In the genomic region with DNA sequence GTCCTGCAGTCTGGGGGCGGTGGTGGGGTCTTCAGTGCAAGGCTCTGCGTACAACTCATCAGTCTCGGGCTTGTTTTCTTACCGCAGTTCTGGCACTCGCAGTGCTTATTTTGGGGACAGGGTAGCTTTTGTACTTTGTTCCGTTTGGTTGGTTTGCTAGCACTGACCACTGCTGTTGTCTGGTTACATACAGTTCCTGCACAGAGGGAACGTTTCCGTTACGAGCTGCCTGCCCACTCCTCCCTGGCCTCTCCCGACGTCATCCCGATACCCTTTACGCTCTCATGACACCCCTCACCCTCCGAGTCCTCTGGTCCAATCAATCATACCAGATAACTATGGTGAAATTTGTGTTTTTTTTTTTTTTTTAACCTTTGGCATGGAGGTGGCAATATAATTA, we compare ENCODE assay signal across 15 mouse cellular contexts. TPM values are rescaled to one million over a fixed set of nuclear protein-coding genes. Genes with fewer than 3 reads are reported as not detected.
DNase-seq lines count a peak whose midpoint lies in the region; ATAC-seq lines count a peak whose summit lies in the region.
"Had no signal": no experiment of that assay in that cellular context is flagged by ENCODE, and none has a peak within 500 bp of the region (broad histone marks: within the 10 kb centered on the region; RNA-seq: fewer than 3 reads in every experiment).

No protein-coding gene starts in this region.

- H3K9ac ChIP-seq in heart, embryonic 12.5 days: no peak overlapping the region; the same call in 1 of the 2 replicates
- H3K9ac ChIP-seq in heart, embryonic 11.5 days (ENCODE audit: low read depth, low read length): no peak overlapping the region
- no peak overlapping the region for H3K9ac ChIP-seq in midbrain, embryonic 14.5 days (replicated peaks; ENCODE audit: low read length)
- H3K9ac ChIP-seq: hindbrain, embryonic 12.5 days; neural tube, embryonic 12.5 days had no signal

- 72% methylated on average over 14 of the region's 14 CpGs for WGBS in heart, embryonic 12.5 days
- 69% methylated on average over 14 of the region's 14 CpGs for WGBS in heart, embryonic 11.5 days (ENCODE audit: insufficient replicate concordance)
- WGBS in midbrain, embryonic 14.5 days: 93% methylated on average over 14 of the region's 14 CpGs

- DNase-seq in adrenal gland, postnatal 36 days: peak; percentile 49 to 56
- DNase-seq in kidney, adult 11 months: peak; percentile 59
- DNase-seq in kidney, postnatal 14 days: peak; percentile 72
- DNase-seq in left cerebral cortex, adult 18-20 months (ENCODE audit: low spot score in 2 of 2): no peak
- no peak for DNase-seq in layer of hippocampus, adult 8-10 months (ENCODE audit: low spot score in 2 of 2)
- no peak for DNase-seq in midbrain, embryonic 14.5 days
- DNase-seq: cerebellum, postnatal 25 days; lung, postnatal 36 days; thymus, postnatal 25 days had no signal

- ATAC-seq in heart, embryonic 12.5 days (ENCODE audit: insufficient number of reproducible peaks, low FRiP score): no peak
- ATAC-seq in heart, embryonic 11.5 days (replicated peaks; ENCODE audit: insufficient number of reproducible peaks, low FRiP score, low TSS enrichment): no peak
- no peak for ATAC-seq in midbrain, embryonic 14.5 days (ENCODE audit: low FRiP score, low TSS enrichment)
- ATAC-seq: intestine, embryonic 16.5 days; midbrain, embryonic 16.5 days had no signal

- H3K27me3 ChIP-seq in heart, embryonic 12.5 days (replicated peaks): no peaks in the 10 kb centered on the region
- H3K27me3 ChIP-seq in heart, embryonic 11.5 days (ENCODE audit: control insufficient read depth, insufficient read depth, low read length): no peaks in the 10 kb centered on the region
- H3K27me3 ChIP-seq in midbrain, embryonic 14.5 days (ENCODE audit: control insufficient read depth, insufficient read depth, low read length): no peaks in the 10 kb centered on the region
- H3K27me3 ChIP-seq: hindbrain, embryonic 12.5 days; neural tube, embryonic 12.5 days had no signal

- H3K4me2 ChIP-seq in heart, embryonic 12.5 days: peak overlapping the region; percentile 3; the same call in 1 of the 2 replicates
- no peak overlapping the region for H3K4me2 ChIP-seq in heart, embryonic 11.5 days
- no peak overlapping the region for H3K4me2 ChIP-seq in midbrain, embryonic 14.5 days (ENCODE audit: low read length)
- H3K4me2 ChIP-seq: hindbrain, embryonic 12.5 days; neural tube, embryonic 12.5 days had no signal

- peaks cover 31% of the 10 kb centered on the region for H3K4me1 ChIP-seq in heart, embryonic 12.5 days (replicated peaks)
- peaks cover 12% of the 10 kb centered on the region for H3K4me1 ChIP-seq in heart, embryonic 11.5 days (ENCODE audit: control insufficient read depth, insufficient read depth, low read length)
- H3K4me1 ChIP-seq in midbrain, embryonic 14.5 days (ENCODE audit: control insufficient read depth, insufficient read depth, low read length): peaks cover 14% of the 10 kb centered on the region; the same call in 1 of the 2 replicates

- H3K4me3 ChIP-seq in heart, embryonic 12.5 days: peak overlapping the region; percentile 4; the same call in 1 of the 2 replicates
- H3K4me3 ChIP-seq in heart, embryonic 11.5 days (ENCODE audit: low read depth, low read length): no peak overlapping the region
- H3K4me3 ChIP-seq in midbrain, embryonic 14.5 days (replicated peaks; ENCODE audit: low read depth, low read length): no peak overlapping the region
- H3K4me3 ChIP-seq: hindbrain, embryonic 12.5 days; neural tube, embryonic 12.5 days had no signal

- H3K27ac ChIP-seq in heart, embryonic 12.5 days (ENCODE audit: poor library complexity, severe bottlenecking): no peak overlapping the region
- no peak overlapping the region for H3K27ac ChIP-seq in heart, embryonic 11.5 days (ENCODE audit: low read depth, low read length)
- H3K27ac ChIP-seq in midbrain, embryonic 14.5 days (replicated peaks; ENCODE audit: low read depth, low read length): no peak overlapping the region
- H3K27ac ChIP-seq: hindbrain, embryonic 12.5 days; neural tube, embryonic 12.5 days had no signal

- H3K9me3 ChIP-seq in heart, embryonic 12.5 days (replicated peaks): no peaks in the 10 kb centered on the region
- H3K9me3 ChIP-seq in heart, embryonic 11.5 days (replicated peaks; ENCODE audit: control insufficient read depth, low read length): no peaks in the 10 kb centered on the region
- H3K9me3 ChIP-seq in midbrain, embryonic 14.5 days (ENCODE audit: control insufficient read depth, low read length): no peaks in the 10 kb centered on the region
- H3K9me3 ChIP-seq: hindbrain, embryonic 12.5 days; neural tube, embryonic 12.5 days had no signal

- peaks cover 19% of the 10 kb centered on the region for H3K36me3 ChIP-seq in heart, embryonic 12.5 days
- no peaks in the 10 kb centered on the region; the same call in 1 of the 2 replicates for H3K36me3 ChIP-seq in heart, embryonic 11.5 days (ENCODE audit: control insufficient read depth, insufficient read depth, low read length)
- H3K36me3 ChIP-seq in midbrain, embryonic 14.5 days (ENCODE audit: control insufficient read depth, insufficient read depth, low read length): peaks cover 16% of the 10 kb centered on the region

RNA-seq across cellular contexts. Expression of a gene that starts 2.6 kb away (rescaled TPM):
- polyA plus RNA-seq in heart, embryonic 12.5 days (2016; fragmentation: Nextera tagmentation; extraction: Ambion mirVana): 53.4 and 55.6 TPM in 2 replicates
- polyA plus RNA-seq in heart, embryonic 11.5 days (2014; fragmentation: Nextera tagmentation; extraction: Ambion mirVana): 41.5 and 45.9 TPM in 2 replicates
- 100 to 1,000 TPM; 131 to 170 TPM for total RNA-seq in adrenal gland, postnatal 36 days (2021)
- total RNA-seq in left cerebral cortex, adult 18-20 months (2021): 10 to 100 TPM; 34.9 to 37.9 TPM
- 10 to 100 TPM; 40.2 to 43.3 (median 41.6) TPM for total RNA-seq in layer of hippocampus, adult 8-10 months (2022)
- polyA plus RNA-seq in midbrain, embryonic 14.5 days (2014; fragmentation: Nextera tagmentation; extraction: Ambion mirVana): 27.5 and 33.8 TPM in 2 replicates

RNA-seq across cellular contexts. Expression of a gene that starts 28.3 kb away (rescaled TPM):
- polyA plus RNA-seq in heart, embryonic 12.5 days (2016; fragmentation: Nextera tagmentation; extraction: Ambion mirVana): 8.1 and 8.9 TPM in 2 replicates
- 8.1 and 10.5 TPM in 2 replicates for polyA plus RNA-seq in heart, embryonic 11.5 days (2014; fragmentation: Nextera tagmentation; extraction: Ambion mirVana)
- 10 to 100 TPM in 1 of 2 experiments, 1 to 10 TPM in 1; 7.9 to 11.5 TPM for total RNA-seq in adrenal gland, postnatal 36 days (2021)
- 1 to 10 TPM; 3.5 to 5.6 TPM for total RNA-seq in left cerebral cortex, adult 18-20 months (2021)
- total RNA-seq in layer of hippocampus, adult 8-10 months (2022): 1 to 10 TPM; 7.3 to 9.2 (median 7.5) TPM
- polyA plus RNA-seq in midbrain, embryonic 14.5 days (2014; fragmentation: Nextera tagmentation; extraction: Ambion mirVana): 7.3 and 10.2 TPM in 2 replicates

RNA-seq across cellular contexts. Expression of a gene that starts 28.5 kb away (rescaled TPM):
- 88.2 and 94.4 TPM in 2 replicates for polyA plus RNA-seq in heart, embryonic 12.5 days (2016; fragmentation: Nextera tagmentation; extraction: Ambion mirVana)
- polyA plus RNA-seq in heart, embryonic 11.5 days (2014; fragmentation: Nextera tagmentation; extraction: Ambion mirVana): 67.5 and 83.5 TPM in 2 replicates
- total RNA-seq in adrenal gland, postnatal 36 days (2021): 10 to 100 TPM; 43.3 to 67.7 TPM
- 100 to 1,000 TPM; 122 to 128 TPM for total RNA-seq in left cerebral cortex, adult 18-20 months (2021)
- 100 to 1,000 TPM in 2 of 4 experiments, 10 to 100 TPM in 2; 85.9 to 125 (median 103) TPM for total RNA-seq in layer of hippocampus, adult 8-10 months (2022)
- 134 and 200 TPM in 2 replicates for polyA plus RNA-seq in midbrain, embryonic 14.5 days (2014; fragmentation: Nextera tagmentation; extraction: Ambion mirVana)

Comparison
In these comparisons a context has a peak if more than half of its experiments do, and no peak if none do; other contexts are left out.
1. DNase-seq: peak in adrenal gland, postnatal 36 days (2 of 2), kidney, adult 11 months (single experiment) and kidney, postnatal 14 days (single experiment); none in left cerebral cortex, adult 18-20 months (0 of 2), layer of hippocampus, adult 8-10 months (0 of 2) and midbrain, embryonic 14.5 days (single experiment).